ENCODE assay signal across 9 mouse cellular contexts in the genomic region with DNA sequence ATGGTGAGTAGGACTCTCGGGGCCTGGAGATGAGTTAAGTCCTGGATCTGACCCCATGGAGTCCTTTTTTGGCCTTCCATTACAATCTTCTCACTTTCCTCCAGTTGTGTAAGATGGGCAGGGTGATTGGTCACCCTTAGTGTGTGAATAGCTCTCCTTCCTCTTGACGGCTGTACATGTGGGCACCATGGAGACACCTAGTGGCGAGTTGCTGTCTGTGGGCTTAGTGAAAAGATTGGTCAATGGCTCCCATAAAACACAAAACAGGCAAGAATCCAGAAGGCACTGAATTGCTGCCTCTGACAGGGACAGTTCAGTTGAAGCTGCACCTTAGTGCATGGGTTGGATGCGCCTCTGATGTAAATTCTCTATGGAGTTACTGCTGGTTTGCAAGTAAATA. TPM values are rescaled to one million over a fixed set of nuclear protein-coding genes. Genes with fewer than 3 reads are reported as not detected.
A peak's percentile ranks its signal among the peaks of the same experiment; 100 is the strongest.
DNase-seq lines count a peak whose midpoint lies in the region; ATAC-seq and TF ChIP-seq lines count a peak whose summit lies in the region.
"Had no signal": no experiment of that assay in that cellular context is flagged by ENCODE, and none has a peak within 500 bp of the region (broad histone marks: within the 10 kb centered on the region; RNA-seq: fewer than 3 reads in every experiment).

No protein-coding gene starts in this region.

- H3K4me1 ChIP-seq in liver, adult 2 months (ENCODE audit: control insufficient read depth, insufficient read depth, low read length), result no peaks in the 10 kb centered on the region
- H3K4me1 ChIP-seq in liver, embryonic 11.5 days (replicated peaks; ENCODE audit: control insufficient read depth, insufficient read depth, low read length), result no peaks in the 10 kb centered on the region
- no peaks in the 10 kb centered on the region for H3K4me1 ChIP-seq in embryonic facial prominence, embryonic 14.5 days (ENCODE audit: control insufficient read depth, insufficient read depth, low read length)
- H3K4me1 ChIP-seq in small intestine, adult 2 months (ENCODE audit: control insufficient read depth, insufficient read depth, insufficient read length, low read length), result no peaks in the 10 kb centered on the region
- H3K4me1 ChIP-seq: midbrain, embryonic 12.5 days had no signal

- H3K9ac ChIP-seq in liver, adult 2 months (ENCODE audit: low read depth, low read length), result no peak overlapping the region
- no peak overlapping the region for H3K9ac ChIP-seq in liver, embryonic 11.5 days (ENCODE audit: low read depth, low read length)
- H3K9ac ChIP-seq in embryonic facial prominence, embryonic 14.5 days (ENCODE audit: low read depth, low read length), result no peak overlapping the region
- H3K9ac ChIP-seq: midbrain, embryonic 12.5 days had no signal

- no peaks in the 10 kb centered on the region for H3K9me3 ChIP-seq in liver, embryonic 11.5 days (ENCODE audit: control insufficient read depth, low read length)
- no peaks in the 10 kb centered on the region for H3K9me3 ChIP-seq in embryonic facial prominence, embryonic 14.5 days (ENCODE audit: control insufficient read depth, low read length)
- H3K9me3 ChIP-seq: midbrain, embryonic 12.5 days had no signal

- no peak overlapping the region for H3K27ac ChIP-seq in liver, adult 2 months (replicated peaks; ENCODE audit: insufficient read depth, low read depth, low read length)
- no peak overlapping the region for H3K27ac ChIP-seq in liver, embryonic 11.5 days (ENCODE audit: low read depth, low read length)
- no peak overlapping the region for H3K27ac ChIP-seq in embryonic facial prominence, embryonic 14.5 days (replicated peaks; ENCODE audit: low read depth, low read length)
- no peak overlapping the region for H3K27ac ChIP-seq in small intestine, adult 2 months (ENCODE audit: insufficient read depth, low read depth, low read length)
- H3K27ac ChIP-seq: midbrain, embryonic 12.5 days had no signal

- intact Hi-C loops in heart, postnatal 36 days (cut with DNase I), result loop anchor here (1.0 to 10.0 kb wide), 2 partner anchors 93 to 167 kb away; no protein-coding TSS in a partner anchor

- WGBS in liver, adult 2 months, result 16% methylated on average over 4 of the region's 4 CpGs
- WGBS in liver, embryonic 11.5 days, result 20% methylated on average over 4 of the region's 4 CpGs
- 17% methylated on average over 4 of the region's 4 CpGs for WGBS in embryonic facial prominence, embryonic 14.5 days
- 16% methylated on average over 4 of the region's 4 CpGs for WGBS in small intestine, adult 2 months

- ATAC-seq in liver, embryonic 11.5 days (replicated peaks; ENCODE audit: low FRiP score), result no peak
- peak; percentile 74 for ATAC-seq in embryonic facial prominence, embryonic 14.5 days (ENCODE audit: low read depth)
- peak; percentile 71 for ATAC-seq in megakaryocyte, adult 5-6 weeks (ENCODE audit: poor library complexity, severe bottlenecking)

- TF ChIP-seq POLR2A in liver, adult 2 months (IDR thresholded peaks at IDR 0.05; ENCODE audit: extremely low read depth, insufficient read depth, low read length), result no peak
- no peak for TF ChIP-seq POLR2A in small intestine, adult 2 months (IDR thresholded peaks at IDR 0.05; ENCODE audit: low read depth, low read length)

- no peaks in the 10 kb centered on the region for H3K79me2 ChIP-seq in liver, adult 2 months (ENCODE audit: control insufficient read depth, insufficient read depth, low read length)

- no peak overlapping the region for H3K4me3 ChIP-seq in liver, adult 2 months (ENCODE audit: insufficient read depth, low read depth, low read length)
- H3K4me3 ChIP-seq in liver, embryonic 11.5 days (ENCODE audit: low read depth, low read length), result no peak overlapping the region
- H3K4me3 ChIP-seq in embryonic facial prominence, embryonic 14.5 days (ENCODE audit: low read depth, low read length), result no peak overlapping the region
- H3K4me3 ChIP-seq in small intestine, adult 2 months (ENCODE audit: low read depth, low read length), result no peak overlapping the region
- H3K4me3 ChIP-seq: midbrain, embryonic 12.5 days had no signal

- peak; percentile 35 for DNase-seq in liver, adult 2 months (ENCODE audit: extremely low read depth, low read depth, low spot score)
- no peak for DNase-seq in liver, embryonic 11.5 days (ENCODE audit: low spot score)
- DNase-seq in adrenal gland, postnatal 36 days, result peak; percentile 80 to 81
- DNase-seq in embryonic facial prominence, embryonic 14.5 days (ENCODE audit: low spot score), result peak; percentile 67
- peak; percentile 48 to 56 for DNase-seq in heart, postnatal 36 days
- DNase-seq in layer of hippocampus, adult 9-11 months, result peak; percentile 68

- H3K27me3 ChIP-seq in liver, adult 2 months (ENCODE audit: control insufficient read depth, insufficient read depth, low read length), result no peaks in the 10 kb centered on the region
- no peaks in the 10 kb centered on the region for H3K27me3 ChIP-seq in liver, embryonic 11.5 days (replicated peaks; ENCODE audit: control insufficient read depth, insufficient read depth, low read length)
- peaks cover 3% of the 10 kb centered on the region; the same call in 1 of the 2 replicates for H3K27me3 ChIP-seq in embryonic facial prominence, embryonic 14.5 days (replicated peaks; ENCODE audit: control insufficient read depth, insufficient read depth, low read length)
- H3K27me3 ChIP-seq in small intestine, adult 2 months (ENCODE audit: control insufficient read depth, insufficient read depth, low read length), result no peaks in the 10 kb centered on the region

- H3K4me2 ChIP-seq in liver, embryonic 11.5 days, result no peak overlapping the region
- H3K4me2 ChIP-seq in embryonic facial prominence, embryonic 14.5 days (ENCODE audit: low read depth, low read length), result no peak overlapping the region
- H3K4me2 ChIP-seq: midbrain, embryonic 12.5 days had no signal

- no peaks in the 10 kb centered on the region for H3K36me3 ChIP-seq in liver, adult 2 months (ENCODE audit: control insufficient read depth, insufficient read depth, low read length)
- no peaks in the 10 kb centered on the region for H3K36me3 ChIP-seq in liver, embryonic 11.5 days (ENCODE audit: control insufficient read depth, insufficient read depth, low read length)
- no peaks in the 10 kb centered on the region for H3K36me3 ChIP-seq in embryonic facial prominence, embryonic 14.5 days (ENCODE audit: control insufficient read depth, insufficient read depth, low read length)
- no peaks in the 10 kb centered on the region for H3K36me3 ChIP-seq in small intestine, adult 2 months (ENCODE audit: control insufficient read depth, insufficient read depth, low read length)
- H3K36me3 ChIP-seq: midbrain, embryonic 12.5 days had no signal

- peak; percentile 72 for TF ChIP-seq CTCF in liver, adult 2 months (IDR thresholded peaks at IDR 0.05; ENCODE audit: low read depth, low read length)
- TF ChIP-seq CTCF in small intestine, adult 2 months (IDR thresholded peaks at IDR 0.05; ENCODE audit: extremely low read depth, insufficient read length, insufficient replicate concordance, low read depth, low read length), result peak; percentile 66; the same call in 1 of the 2 replicates

RNA-seq across cellular contexts. Expression of gene Rims4, which starts 33.3 kb away (rescaled TPM):
- 0.09 and 0.20 TPM in 2 replicates for total RNA-seq in liver, adult 2 months (2014; rRNA removed)
- polyA plus RNA-seq in liver, adult 2 months (2012; rRNA removed), result 0.02 and 0.04 TPM in 2 replicates
- polyA plus RNA-seq in liver, embryonic 11.5 days (2014; fragmentation: Nextera tagmentation; extraction: Ambion mirVana), result 0.08 and 0.11 TPM in 2 replicates
- total RNA-seq in adrenal gland, postnatal 36 days (2021), result 100 to 1,000 TPM; 171 to 180 TPM
- 0.32 and 0.35 TPM in 2 replicates for polyA plus RNA-seq in embryonic facial prominence, embryonic 14.5 days (2014; fragmentation: Nextera tagmentation; extraction: Ambion mirVana)
- total RNA-seq in heart, postnatal 36 days (2021), result under 1 TPM; 0.50 to 0.62 TPM
- not detected in 2 replicates for total RNA-seq in megakaryocyte, adult 5-6 weeks (2015)
- total RNA-seq in megakaryocyte, adult 5-6 weeks (2017), result not detected in 2 replicates
- polyA plus RNA-seq in small intestine, adult 2 months (2012; rRNA removed), result 0.05 and 0.17 TPM in 2 replicates

RNA-seq across cellular contexts. Expression of gene Ywhab, which starts 43.0 kb away (rescaled TPM):
- 36.3 and 42.6 TPM in 2 replicates for total RNA-seq in liver, adult 2 months (2014; rRNA removed)
- polyA plus RNA-seq in liver, adult 2 months (2012; rRNA removed), result 16.9 and 17.2 TPM in 2 replicates
- 228 and 233 TPM in 2 replicates for polyA plus RNA-seq in liver, embryonic 11.5 days (2014; fragmentation: Nextera tagmentation; extraction: Ambion mirVana)
- 100 to 1,000 TPM; 264 to 302 TPM for total RNA-seq in adrenal gland, postnatal 36 days (2021)
- 276 and 293 TPM in 2 replicates for polyA plus RNA-seq in embryonic facial prominence, embryonic 14.5 days (2014; fragmentation: Nextera tagmentation; extraction: Ambion mirVana)
- 10 to 100 TPM; 76.0 to 76.3 TPM for total RNA-seq in heart, postnatal 36 days (2021)
- 176 and 197 TPM in 2 replicates for total RNA-seq in megakaryocyte, adult 5-6 weeks (2015)
- 73.5 and 93.5 TPM in 2 replicates for total RNA-seq in megakaryocyte, adult 5-6 weeks (2017)
- polyA plus RNA-seq in small intestine, adult 2 months (2012; rRNA removed), result 12.1 and 25.8 TPM in 2 replicates

Comparison
In these comparisons a context has a peak if more than half of its experiments do, and no peak if none do; other contexts are left out.
1. RNA of gene Rims4, which starts 33.3 kb away (total RNA-seq): 171 to 180 TPM in adrenal gland, postnatal 36 days; 0.50 to 0.62 TPM in heart, postnatal 36 days, 0.09 to 0.20 TPM in liver, adult 2 months and not detected in megakaryocyte, adult 5-6 weeks; every median in the first group is over 100 times any median in the second.